Mouse (Mus musculus): Measurements from ENCODE around the gene Slc30a1.

Gene Slc30a1

GRCm38 (mm10) chr1:191916876-191917275, 10.3 kb downstream of the Slc30a1 start:
- no peak for TF ChIP-seq GATA4 (IDR thresholded peaks at IDR 0.05; ENCODE audit: insufficient replicate concordance, low read length)

- TF ChIP-seq GATA4 (IDR thresholded peaks at IDR 0.05; ENCODE audit: insufficient replicate concordance, low read length) = no peak
Observed at GRCm38 (mm10) chr1:191919336-191919735, 12.8 kb downstream of the Slc30a1 start.

- TF ChIP-seq GATA4 (IDR thresholded peaks at IDR 0.05; ENCODE audit: insufficient replicate concordance, low read length) = no peak
Observed at GRCm38 (mm10) chr1:191921701-191922100, 15.1 kb downstream of the Slc30a1 start.

- no peak for TF ChIP-seq GATA4 (IDR thresholded peaks at IDR 0.05; ENCODE audit: insufficient replicate concordance, low read length)
Observed at GRCm38 (mm10) chr1:191925496-191925895, 18.9 kb downstream of the Slc30a1 start.

GRCm38 (mm10) chr1:191926681-191927080, 20.1 kb downstream of the Slc30a1 start:
- no peak for TF ChIP-seq GATA4 (IDR thresholded peaks at IDR 0.05; ENCODE audit: insufficient replicate concordance, low read length)

- no peak for TF ChIP-seq GATA4 (IDR thresholded peaks at IDR 0.05; ENCODE audit: insufficient replicate concordance, low read length)
Observed at GRCm38 (mm10) chr1:191928345-191928744, 21.8 kb downstream of the Slc30a1 start.

- peak; percentile 30; the same call in 1 of the 2 replicates for TF ChIP-seq GATA4 (IDR thresholded peaks at IDR 0.05; ENCODE audit: insufficient replicate concordance, low read length)
Observed at GRCm38 (mm10) chr1:191929065-191929464, 22.5 kb downstream of the Slc30a1 start.

- TF ChIP-seq GATA4 (IDR thresholded peaks at IDR 0.05; ENCODE audit: insufficient replicate concordance, low read length) = no peak
Observed at GRCm38 (mm10) chr1:191929897-191930524, 23.4 kb downstream of the Slc30a1 start.

GRCm38 (mm10) chr1:191930525-191931105, 24.0 kb downstream of the Slc30a1 start:
- TF ChIP-seq GATA4 (IDR thresholded peaks at IDR 0.05; ENCODE audit: insufficient replicate concordance, low read length) = no peak

GRCm38 (mm10) chr1:191932286-191932985, 25.9 kb downstream of the Slc30a1 start:
- TF ChIP-seq GATA4 (IDR thresholded peaks at IDR 0.05; ENCODE audit: insufficient replicate concordance, low read length) = no peak

- no peak for TF ChIP-seq GATA4 (IDR thresholded peaks at IDR 0.05; ENCODE audit: insufficient replicate concordance, low read length)
Observed at GRCm38 (mm10) chr1:191932986-191933632, 26.5 kb downstream of the Slc30a1 start.

- TF ChIP-seq GATA4 (IDR thresholded peaks at IDR 0.05; ENCODE audit: insufficient replicate concordance, low read length) = no peak
Observed at GRCm38 (mm10) chr1:191943638-191944037, 37.1 kb downstream of the Slc30a1 start.

GRCm38 (mm10) chr1:191945341-191945740, 38.8 kb downstream of the Slc30a1 start:
- TF ChIP-seq GATA4 (IDR thresholded peaks at IDR 0.05; ENCODE audit: insufficient replicate concordance, low read length) = no peak

- no peak for TF ChIP-seq GATA4 (IDR thresholded peaks at IDR 0.05; ENCODE audit: insufficient replicate concordance, low read length)
Observed at GRCm38 (mm10) chr1:191945756-191946155, 39.2 kb downstream of the Slc30a1 start.

- TF ChIP-seq GATA4 (IDR thresholded peaks at IDR 0.05; ENCODE audit: insufficient replicate concordance, low read length) = no peak; the same call in 1 of the 2 replicates
Observed at GRCm38 (mm10) chr1:191946261-191946660, 39.7 kb downstream of the Slc30a1 start.

GRCm38 (mm10) chr1:191946835-191947234, 40.3 kb downstream of the Slc30a1 start:
- TF ChIP-seq GATA4 (IDR thresholded peaks at IDR 0.05; ENCODE audit: insufficient replicate concordance, low read length) = peak; percentile 9; the same call in 1 of the 2 replicates

Measured in liver, adult (tissue).